In genomic region chr12:24757387-24757786, GRCm38 (mm10) we compare ENCODE assay signal across 23 mouse cellular contexts. TPM values are rescaled to one million over a fixed set of nuclear protein-coding genes. Genes with fewer than 3 reads are reported as not detected.
A peak's percentile ranks its signal among the peaks of the same experiment; 100 is the strongest.
DNase-seq lines count a peak whose midpoint lies in the region; ATAC-seq and TF ChIP-seq lines count a peak whose summit lies in the region.
"Had no signal": no experiment of that assay in that cellular context is flagged by ENCODE, and none has a peak within 500 bp of the region (broad histone marks: within the 10 kb centered on the region; RNA-seq: fewer than 3 reads in every experiment).

No protein-coding gene starts in this region.

- H3K9ac ChIP-seq in intestine, embryonic 16.5 days (ENCODE audit: low read depth, low read length), result no peak overlapping the region
- no peak overlapping the region for H3K9ac ChIP-seq in intestine, embryonic 15.5 days
- no peak overlapping the region for H3K9ac ChIP-seq in intestine, postnatal 0 days (ENCODE audit: low read depth, low read length)
- H3K9ac ChIP-seq in stomach, embryonic 15.5 days, result no peak overlapping the region
- H3K9ac ChIP-seq: forebrain, embryonic 12.5 days; forebrain, embryonic 15.5 days; heart, embryonic 12.5 days; heart, embryonic 15.5 days; hindbrain, embryonic 13.5 days had no signal

- H3K27me3 ChIP-seq in intestine, embryonic 16.5 days (replicated peaks; ENCODE audit: control insufficient read depth, insufficient read depth, low read length), result no peaks in the 10 kb centered on the region
- no peaks in the 10 kb centered on the region for H3K27me3 ChIP-seq in intestine, embryonic 15.5 days (replicated peaks)
- no peaks in the 10 kb centered on the region for H3K27me3 ChIP-seq in intestine, postnatal 0 days (replicated peaks; ENCODE audit: control insufficient read depth, insufficient read depth, low read length)
- no peaks in the 10 kb centered on the region for H3K27me3 ChIP-seq in stomach, embryonic 15.5 days (replicated peaks)
- H3K27me3 ChIP-seq: forebrain, embryonic 12.5 days; forebrain, embryonic 15.5 days; heart, embryonic 12.5 days; heart, embryonic 15.5 days; hindbrain, embryonic 13.5 days had no signal

- H3K4me3 ChIP-seq in intestine, embryonic 16.5 days (ENCODE audit: low read length), result no peak overlapping the region
- H3K4me3 ChIP-seq in intestine, embryonic 15.5 days (replicated peaks), result no peak overlapping the region
- no peak overlapping the region for H3K4me3 ChIP-seq in intestine, postnatal 0 days (ENCODE audit: low read depth, low read length)
- no peak overlapping the region for H3K4me3 ChIP-seq in stomach, embryonic 15.5 days (replicated peaks)
- H3K4me3 ChIP-seq: forebrain, embryonic 12.5 days; forebrain, embryonic 15.5 days; heart, embryonic 12.5 days; heart, embryonic 15.5 days; hindbrain, embryonic 10.5 days; hindbrain, embryonic 13.5 days had no signal

- H3K4me2 ChIP-seq in intestine, embryonic 16.5 days (ENCODE audit: low read depth, low read length), result no peak overlapping the region
- H3K4me2 ChIP-seq in intestine, embryonic 15.5 days (replicated peaks), result no peak overlapping the region
- H3K4me2 ChIP-seq in intestine, postnatal 0 days (replicated peaks; ENCODE audit: low read depth), result no peak overlapping the region
- H3K4me2 ChIP-seq in stomach, embryonic 15.5 days, result no peak overlapping the region
- H3K4me2 ChIP-seq: forebrain, embryonic 12.5 days; forebrain, embryonic 15.5 days; heart, embryonic 12.5 days; heart, embryonic 15.5 days; hindbrain, embryonic 13.5 days had no signal

- intact Hi-C loops in left cerebral cortex, postnatal 14 days (cut with DNase I), result no loop called here

- no peak overlapping the region for H3K27ac ChIP-seq in intestine, embryonic 16.5 days (ENCODE audit: low read length)
- no peak overlapping the region for H3K27ac ChIP-seq in intestine, embryonic 15.5 days
- H3K27ac ChIP-seq in intestine, postnatal 0 days (ENCODE audit: low read depth, low read length), result no peak overlapping the region
- H3K27ac ChIP-seq in stomach, embryonic 15.5 days, result no peak overlapping the region
- H3K27ac ChIP-seq: forebrain, embryonic 12.5 days; forebrain, embryonic 15.5 days; heart, embryonic 15.5 days; hindbrain, embryonic 13.5 days had no signal

- TF ChIP-seq CTCF in intestine, postnatal 0 days (IDR thresholded peaks at IDR 0.05; ENCODE audit: low read depth), result no peak

- ATAC-seq in intestine, embryonic 16.5 days, result peak; percentile 70
- no peak for ATAC-seq in intestine, embryonic 15.5 days
- ATAC-seq in intestine, postnatal 0 days, result peak; percentile 47
- ATAC-seq in stomach, embryonic 15.5 days (ENCODE audit: insufficient read depth, low FRiP score, low read depth), result peak; percentile 23; the same call in 1 of the 2 replicates
- ATAC-seq: CD4-positive, CD25-positive, alpha-beta regulatory T cell, adult 4 months; forebrain, embryonic 15.5 days; hindbrain, embryonic 16.5 days had no signal

- peak; percentile 42 for DNase-seq in adrenal gland, adult 8-10 months
- DNase-seq in adrenal gland, postnatal 25 days, result no peak
- DNase-seq in left cerebral cortex, postnatal 14 days (ENCODE audit: low spot score in 2 of 2), result no peak
- no peak for DNase-seq in right cerebral cortex, postnatal 25 days
- DNase-seq: cerebellum, adult 18-20 months; cerebellum, adult 9-10 months; cerebellum, postnatal 14 days; gastrocnemius, postnatal 25 days; heart, adult 18-20 months; heart, postnatal 10 days; heart, postnatal 36 days had no signal

- H3K9me3 ChIP-seq in intestine, embryonic 16.5 days (ENCODE audit: control insufficient read depth, low read length), result no peaks in the 10 kb centered on the region
- no peaks in the 10 kb centered on the region for H3K9me3 ChIP-seq in intestine, embryonic 15.5 days
- H3K9me3 ChIP-seq in intestine, postnatal 0 days (ENCODE audit: control insufficient read depth), result no peaks in the 10 kb centered on the region
- no peaks in the 10 kb centered on the region for H3K9me3 ChIP-seq in stomach, embryonic 15.5 days
- H3K9me3 ChIP-seq: forebrain, embryonic 12.5 days; forebrain, embryonic 15.5 days; heart, embryonic 12.5 days; heart, embryonic 15.5 days; hindbrain, embryonic 10.5 days; hindbrain, embryonic 13.5 days had no signal

- no peaks in the 10 kb centered on the region for H3K36me3 ChIP-seq in intestine, embryonic 16.5 days (ENCODE audit: control insufficient read depth, insufficient read depth, low read length)
- H3K36me3 ChIP-seq in intestine, embryonic 15.5 days, result no peaks in the 10 kb centered on the region
- H3K36me3 ChIP-seq in intestine, postnatal 0 days (ENCODE audit: control insufficient read depth, insufficient read depth), result no peaks in the 10 kb centered on the region
- H3K36me3 ChIP-seq in stomach, embryonic 15.5 days, result no peaks in the 10 kb centered on the region
- H3K36me3 ChIP-seq: forebrain, embryonic 12.5 days; forebrain, embryonic 15.5 days; heart, embryonic 12.5 days; heart, embryonic 15.5 days; hindbrain, embryonic 10.5 days; hindbrain, embryonic 13.5 days had no signal

- H3K4me1 ChIP-seq in intestine, embryonic 16.5 days (ENCODE audit: control insufficient read depth, insufficient read depth, low read length), result peaks cover 3% of the 10 kb centered on the region; the same call in 1 of the 2 replicates
- H3K4me1 ChIP-seq in intestine, embryonic 15.5 days (replicated peaks), result peaks cover 7% of the 10 kb centered on the region; the same call in 1 of the 2 replicates
- H3K4me1 ChIP-seq in intestine, postnatal 0 days (replicated peaks; ENCODE audit: control insufficient read depth, insufficient read depth, low read length), result no peaks in the 10 kb centered on the region
- peaks cover 4% of the 10 kb centered on the region; the same call in 1 of the 2 replicates for H3K4me1 ChIP-seq in stomach, embryonic 15.5 days

RNA-seq across cellular contexts. Expression of gene Rrm2, which starts 49.3 kb away (rescaled TPM):
- 10 to 100 TPM in 1 of 4 experiments, 1 to 10 TPM in 3; 4.9 to 10.4 (median 6.8) TPM for total RNA-seq in adrenal gland, adult 8-10 months (2022)
- total RNA-seq in adrenal gland, postnatal 25 days (2021), result 26.7 and 30.0 TPM in 2 replicates
- 122 and 147 TPM in 2 replicates for polyA plus RNA-seq in intestine, embryonic 16.5 days (2015; fragmentation: Nextera tagmentation; extraction: Ambion mirVana)
- polyA plus RNA-seq in intestine, embryonic 15.5 days (2015; fragmentation: Nextera tagmentation; extraction: Ambion mirVana), result 161 and 178 TPM in 2 replicates
- 36.9 and 37.4 TPM in 2 replicates for polyA plus RNA-seq in intestine, postnatal 0 days (2015; fragmentation: Nextera tagmentation; extraction: Ambion mirVana)
- 172 and 175 TPM in 2 replicates for polyA plus RNA-seq in stomach, embryonic 15.5 days (2015; fragmentation: Nextera tagmentation; extraction: Ambion mirVana)
- 1 to 10 TPM; 4.9 to 5.2 TPM for total RNA-seq in left cerebral cortex, postnatal 14 days (2021)
